ENCODE assay signal across 10 mouse cellular contexts in the genomic region with DNA sequence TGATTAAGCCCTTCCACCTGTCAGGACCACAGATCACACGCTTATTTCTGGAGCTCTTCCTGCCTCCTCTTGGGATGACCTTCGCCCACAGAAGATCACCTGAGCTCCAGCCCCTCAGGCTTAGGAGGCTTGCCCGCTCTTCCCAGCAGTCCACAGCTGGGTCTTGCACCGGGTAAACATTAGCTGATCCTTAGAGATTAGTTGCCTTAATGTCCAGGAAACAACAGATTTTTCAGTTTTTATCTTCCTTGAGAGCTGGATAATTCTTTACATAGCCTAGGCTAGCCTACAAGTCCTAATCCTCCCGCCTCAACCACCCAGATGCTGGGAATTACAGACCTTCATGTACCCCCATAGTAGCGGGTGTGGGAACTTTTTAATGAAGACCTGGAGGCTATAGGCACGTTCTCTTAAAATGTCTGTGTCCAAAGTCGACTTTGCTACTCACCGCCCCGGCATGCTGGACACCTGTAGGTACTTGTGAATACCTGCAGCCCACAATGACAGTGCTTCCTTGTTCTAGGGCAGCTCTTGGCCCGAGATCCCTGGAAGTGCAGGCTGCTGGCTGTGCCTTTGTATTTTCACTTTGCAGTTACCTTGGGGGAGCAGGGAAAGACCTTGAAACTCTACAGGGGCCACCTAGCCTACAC. TPM values are rescaled to one million over a fixed set of nuclear protein-coding genes. Genes with fewer than 3 reads are reported as not detected.
DNase-seq lines count a peak whose midpoint lies in the region; ATAC-seq and TF ChIP-seq lines count a peak whose summit lies in the region.
"Had no signal": no experiment of that assay in that cellular context is flagged by ENCODE, and none has a peak within 500 bp of the region (broad histone marks: within the 10 kb centered on the region; RNA-seq: fewer than 3 reads in every experiment).

No protein-coding gene starts in this region.

- TF ChIP-seq CTCF in E14TG2a.4 (conservative IDR thresholded peaks at IDR 0.05; ENCODE audit: low read length) = no peak

- peak overlapping the region; percentile 46 for H3K4me2 ChIP-seq in intestine, embryonic 15.5 days (replicated peaks)
- H3K4me2 ChIP-seq in liver, embryonic 13.5 days = peak overlapping the region; percentile 55
- no peak overlapping the region for H3K4me2 ChIP-seq in hindbrain, embryonic 13.5 days

- peaks cover 42% of the 10 kb centered on the region for H3K4me1 ChIP-seq in heart, embryonic 10.5 days
- H3K4me1 ChIP-seq in E14TG2a.4 (replicated peaks; ENCODE audit: low read depth, low read length) = peaks cover 81% of the 10 kb centered on the region
- H3K4me1 ChIP-seq in intestine, embryonic 15.5 days (replicated peaks) = peaks cover 14% of the 10 kb centered on the region
- H3K4me1 ChIP-seq in liver, embryonic 13.5 days (replicated peaks) = peaks cover 66% of the 10 kb centered on the region
- H3K4me1 ChIP-seq in hindbrain, embryonic 13.5 days (replicated peaks) = peaks cover 20% of the 10 kb centered on the region

- peak overlapping the region; percentile 36 for H3K4me3 ChIP-seq in heart, embryonic 10.5 days
- peak overlapping the region; percentile 63 for H3K4me3 ChIP-seq in E14TG2a.4 (replicated peaks; ENCODE audit: low read length)
- peak overlapping the region; percentile 2; the same call in 1 of the 2 replicates for H3K4me3 ChIP-seq in intestine, embryonic 15.5 days (replicated peaks)
- peak overlapping the region; percentile 23 for H3K4me3 ChIP-seq in liver, embryonic 13.5 days (replicated peaks)
- H3K4me3 ChIP-seq in hindbrain, embryonic 13.5 days = no peak overlapping the region

- H3K27me3 ChIP-seq in heart, embryonic 10.5 days (ENCODE audit: insufficient read depth, poor library complexity, severe bottlenecking) = no peaks in the 10 kb centered on the region
- H3K27me3 ChIP-seq in E14TG2a.4 (ENCODE audit: insufficient read depth, low read length) = no peaks in the 10 kb centered on the region
- H3K27me3 ChIP-seq in intestine, embryonic 15.5 days (replicated peaks) = no peaks in the 10 kb centered on the region
- no peaks in the 10 kb centered on the region for H3K27me3 ChIP-seq in liver, embryonic 13.5 days
- peaks cover 9% of the 10 kb centered on the region; the same call in 1 of the 2 replicates for H3K27me3 ChIP-seq in hindbrain, embryonic 13.5 days

- no peak overlapping the region for H3K9ac ChIP-seq in intestine, embryonic 15.5 days
- peak overlapping the region; percentile 58 for H3K9ac ChIP-seq in liver, embryonic 13.5 days
- no peak overlapping the region for H3K9ac ChIP-seq in hindbrain, embryonic 13.5 days

- no peaks in the 10 kb centered on the region for H3K9me3 ChIP-seq in heart, embryonic 10.5 days
- no peaks in the 10 kb centered on the region for H3K9me3 ChIP-seq in E14TG2a.4 (ENCODE audit: low read length)
- H3K9me3 ChIP-seq in intestine, embryonic 15.5 days = no peaks in the 10 kb centered on the region
- no peaks in the 10 kb centered on the region for H3K9me3 ChIP-seq in liver, embryonic 13.5 days (replicated peaks)
- H3K9me3 ChIP-seq in hindbrain, embryonic 13.5 days = no peaks in the 10 kb centered on the region

- intact Hi-C loops in heart, postnatal 25 days (cut with DNase I) = no loop called here

- ATAC-seq in intestine, embryonic 15.5 days = peak; percentile 48
- ATAC-seq in liver, embryonic 13.5 days (ENCODE audit: low read depth) = no peak
- no peak for ATAC-seq in hindbrain, embryonic 13.5 days (ENCODE audit: low FRiP score)

- 47% methylated on average over 11 of the region's 11 CpGs for WGBS in heart, embryonic 10.5 days
- WGBS in intestine, embryonic 15.5 days = 43% methylated on average over 11 of the region's 11 CpGs
- 62% methylated on average over 11 of the region's 11 CpGs for WGBS in liver, embryonic 13.5 days (ENCODE audit: insufficient replicate concordance)
- WGBS in hindbrain, embryonic 13.5 days = 56% methylated on average over 11 of the region's 11 CpGs

- H3K36me3 ChIP-seq in heart, embryonic 10.5 days = peaks cover 8% of the 10 kb centered on the region; the same call in 1 of the 2 replicates
- H3K36me3 ChIP-seq in E14TG2a.4 (ENCODE audit: insufficient read depth, low read length) = peaks cover 17% of the 10 kb centered on the region
- 0 out of 2 replicates have a peak, but pooled peaks cover 5% of the 10 kb centered on the region for H3K36me3 ChIP-seq in intestine, embryonic 15.5 days
- peaks cover 15% of the 10 kb centered on the region for H3K36me3 ChIP-seq in liver, embryonic 13.5 days
- H3K36me3 ChIP-seq in hindbrain, embryonic 13.5 days = peaks cover 8% of the 10 kb centered on the region; the same call in 1 of the 2 replicates

- DNase-seq in heart, embryonic 10.5 days (ENCODE audit: low spot score) = no peak
- DNase-seq in heart, postnatal 25 days (ENCODE audit: low spot score) = no peak
- DNase-seq in liver, embryonic 13.5 days = no peak
- no peak for DNase-seq in cerebellum, postnatal 25 days
- DNase-seq in adrenal gland, adult 8-10 months = no peak
- DNase-seq: adrenal gland, postnatal 25 days had no signal

- H3K27ac ChIP-seq in heart, embryonic 10.5 days = peak overlapping the region; percentile 44
- H3K27ac ChIP-seq in intestine, embryonic 15.5 days = peak overlapping the region; percentile 90
- peak overlapping the region; percentile 75 for H3K27ac ChIP-seq in liver, embryonic 13.5 days
- no peak overlapping the region for H3K27ac ChIP-seq in hindbrain, embryonic 13.5 days

RNA-seq across cellular contexts. Expression of a gene that starts 2.3 kb away (rescaled TPM):
- 36.1 and 40.5 TPM in 2 replicates for polyA plus RNA-seq in heart, embryonic 10.5 days (2016; fragmentation: Nextera tagmentation; extraction: Ambion mirVana)
- 10 to 100 TPM; 36.7 to 37.9 TPM for total RNA-seq in heart, postnatal 25 days (2021)
- 48.8 and 50.7 TPM in 2 replicates for polyA plus RNA-seq in intestine, embryonic 15.5 days (2015; fragmentation: Nextera tagmentation; extraction: Ambion mirVana)
- polyA plus RNA-seq in liver, embryonic 13.5 days (2015; fragmentation: Nextera tagmentation; extraction: Ambion mirVana) = 28.2 and 33.0 TPM in 2 replicates
- 43.6 and 44.5 TPM in 2 replicates for polyA plus RNA-seq in hindbrain, embryonic 13.5 days (2015; fragmentation: Nextera tagmentation; extraction: Ambion mirVana)
- 10 to 100 TPM; 26.1 to 36.2 (median 29.8) TPM for total RNA-seq in adrenal gland, adult 8-10 months (2022)

RNA-seq across cellular contexts. Expression of a gene that starts 18.7 kb away (rescaled TPM):
- polyA plus RNA-seq in heart, embryonic 10.5 days (2016; fragmentation: Nextera tagmentation; extraction: Ambion mirVana) = 7.3 and 8.5 TPM in 2 replicates
- total RNA-seq in heart, postnatal 25 days (2021) = 1 to 10 TPM; 3.9 to 4.1 TPM
- 16.4 and 18.2 TPM in 2 replicates for polyA plus RNA-seq in intestine, embryonic 15.5 days (2015; fragmentation: Nextera tagmentation; extraction: Ambion mirVana)
- 1.1 and 1.4 TPM in 2 replicates for polyA plus RNA-seq in liver, embryonic 13.5 days (2015; fragmentation: Nextera tagmentation; extraction: Ambion mirVana)
- polyA plus RNA-seq in hindbrain, embryonic 13.5 days (2015; fragmentation: Nextera tagmentation; extraction: Ambion mirVana) = 35.0 and 39.6 TPM in 2 replicates
- 10 to 100 TPM in 2 of 4 experiments, 1 to 10 TPM in 2; 4.8 to 16.9 (median 9.3) TPM for total RNA-seq in adrenal gland, adult 8-10 months (2022)

RNA-seq across cellular contexts. Expression of a gene that starts 34.5 kb away (rescaled TPM):
- 0.30 TPM in 1 of 2 replicates, not detected in the other for polyA plus RNA-seq in heart, embryonic 10.5 days (2016; fragmentation: Nextera tagmentation; extraction: Ambion mirVana)
- total RNA-seq in heart, postnatal 25 days (2021) = not detected
- 0.30 TPM in 1 of 2 replicates, not detected in the other for polyA plus RNA-seq in intestine, embryonic 15.5 days (2015; fragmentation: Nextera tagmentation; extraction: Ambion mirVana)
- not detected in 2 replicates for polyA plus RNA-seq in liver, embryonic 13.5 days (2015; fragmentation: Nextera tagmentation; extraction: Ambion mirVana)
- polyA plus RNA-seq in hindbrain, embryonic 13.5 days (2015; fragmentation: Nextera tagmentation; extraction: Ambion mirVana) = 0.19 and 0.42 TPM in 2 replicates
- under 1 TPM in 1 of 4 experiments, not detected in 3; 0.11 TPM for total RNA-seq in adrenal gland, adult 8-10 months (2022)
- total RNA-seq: adrenal gland, postnatal 25 days; left cerebral cortex, postnatal 14 days had no signal
